Mouse (Mus musculus): ENCODE results near the gene Inka2.

Inka2 gene

GRCm38 (mm10) chr3:105704031-105705008 is at the start of gene Inka2:
Inka2 (plus strand) TSS chr3:105704599.
- DNase-seq (ENCODE audit: low read depth, low spot score), result peak; percentile 97

DNA sequence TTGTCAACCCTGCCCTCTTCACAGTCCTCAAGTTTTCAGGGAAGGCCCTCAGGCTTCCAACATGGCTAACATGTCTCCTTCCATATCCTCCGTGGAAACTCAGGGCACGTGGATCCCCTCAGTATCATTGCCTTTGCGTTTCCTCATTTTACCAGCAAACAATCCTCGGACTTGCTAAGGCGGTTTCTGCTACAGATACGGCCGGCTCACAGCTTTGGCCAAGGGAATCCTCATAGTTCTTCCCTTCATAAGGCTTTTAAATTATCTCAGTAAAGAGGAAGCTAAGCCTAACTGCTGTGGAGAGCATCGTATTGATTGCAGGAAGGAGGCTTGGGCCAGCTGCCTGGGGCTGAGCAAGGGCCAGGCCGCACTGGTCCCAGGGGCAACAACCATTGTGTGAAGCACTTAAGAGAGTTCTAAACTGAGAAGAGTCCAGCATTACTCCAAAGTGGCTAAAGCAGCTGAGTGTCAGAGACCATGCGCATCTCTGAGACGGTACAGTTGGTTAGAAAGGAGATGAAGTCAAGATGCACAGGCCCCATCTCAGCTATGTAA is 49.3 kb upstream of the Inka2 start:
- DNase-seq (ENCODE audit: low read depth, low spot score), result no peak

DNA sequence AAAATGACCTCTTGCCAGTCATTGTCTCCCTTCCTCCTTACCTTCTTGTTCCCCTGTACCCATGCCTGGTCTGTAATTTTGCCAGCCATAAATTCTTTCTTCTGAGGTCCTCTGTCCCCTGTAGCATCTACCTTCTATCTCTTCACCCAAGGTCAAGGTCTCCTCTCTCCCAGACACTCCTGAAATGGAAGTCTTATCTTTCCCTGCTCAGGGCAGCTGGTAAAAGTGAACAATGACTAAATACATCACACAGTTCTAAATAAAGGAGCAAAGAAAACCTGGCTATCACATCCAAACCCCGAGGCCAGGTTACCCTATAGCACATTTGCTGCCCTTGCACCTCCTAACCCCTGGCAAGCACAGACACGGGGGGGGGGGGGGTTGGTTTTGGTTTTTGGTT is 43.9 kb upstream of the Inka2 start:
- no peak for DNase-seq (ENCODE audit: low read depth, low spot score)

- DNase-seq (ENCODE audit: low read depth, low spot score), result peak; percentile 33
These were observed 41.4 kb upstream of the Inka2 start for GRCm38 (mm10) chr3:105663043-105663442.

- no peak for DNase-seq (ENCODE audit: low read depth, low spot score)
These were observed 39.2 kb upstream of the Inka2 start for GRCm38 (mm10) chr3:105665105-105665765.

- no peak for DNase-seq (ENCODE audit: low read depth, low spot score)
These were observed 37.3 kb upstream of the Inka2 start for GRCm38 (mm10) chr3:105666996-105667523.

GRCm38 (mm10) chr3:105668161-105668560 is 36.2 kb upstream of the Inka2 start:
- peak; percentile 74 for DNase-seq (ENCODE audit: low read depth, low spot score)

DNA sequence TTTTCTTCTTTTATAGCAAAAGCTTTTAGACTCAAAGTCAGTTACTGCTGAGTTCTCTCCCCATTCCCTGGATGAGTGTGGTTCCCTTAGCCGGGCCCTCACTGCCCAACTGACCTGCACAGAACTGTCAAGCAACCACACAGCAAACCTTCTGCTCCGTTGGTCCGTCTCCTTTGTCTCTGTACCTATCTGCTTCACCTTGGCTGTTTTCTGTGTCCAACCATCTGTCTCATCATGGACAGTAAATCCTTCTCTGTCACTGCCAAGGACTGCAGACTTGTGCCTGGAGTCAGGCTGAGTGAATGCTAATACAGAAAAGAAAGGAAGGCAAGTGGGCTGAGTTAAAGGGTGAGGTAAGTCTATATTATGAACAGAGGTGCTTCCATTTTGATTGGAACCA is 34.6 kb upstream of the Inka2 start:
- peak; percentile 55 for DNase-seq (ENCODE audit: low read depth, low spot score)

DNA sequence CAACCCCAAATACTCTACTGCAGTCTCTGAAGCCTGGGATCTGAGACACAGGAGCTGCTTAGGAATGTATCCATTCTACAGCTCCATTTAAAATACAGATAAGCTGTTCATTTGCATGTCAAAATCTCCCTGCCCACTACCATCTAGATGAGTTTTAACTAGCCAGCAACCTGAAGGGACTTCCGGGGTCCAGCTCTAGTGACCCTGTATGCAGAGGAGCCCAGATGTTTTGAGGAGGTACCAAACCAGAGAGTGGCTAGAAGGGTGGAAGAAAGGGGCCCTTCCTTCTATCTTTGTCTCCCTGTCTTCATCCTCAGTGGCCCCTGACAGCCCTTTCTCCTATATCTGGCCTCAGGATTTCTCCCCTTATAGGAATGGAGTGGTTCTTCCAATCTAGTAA is 33.6 kb upstream of the Inka2 start:
- DNase-seq (ENCODE audit: low read depth, low spot score), result no peak

GRCm38 (mm10) chr3:105674595-105675218 is 29.7 kb upstream of the Inka2 start:
- peak; percentile 91 for DNase-seq (ENCODE audit: low read depth, low spot score)

- no peak for DNase-seq (ENCODE audit: low read depth, low spot score)
These were observed 28.5 kb upstream of the Inka2 start for GRCm38 (mm10) chr3:105675932-105676331.

DNA sequence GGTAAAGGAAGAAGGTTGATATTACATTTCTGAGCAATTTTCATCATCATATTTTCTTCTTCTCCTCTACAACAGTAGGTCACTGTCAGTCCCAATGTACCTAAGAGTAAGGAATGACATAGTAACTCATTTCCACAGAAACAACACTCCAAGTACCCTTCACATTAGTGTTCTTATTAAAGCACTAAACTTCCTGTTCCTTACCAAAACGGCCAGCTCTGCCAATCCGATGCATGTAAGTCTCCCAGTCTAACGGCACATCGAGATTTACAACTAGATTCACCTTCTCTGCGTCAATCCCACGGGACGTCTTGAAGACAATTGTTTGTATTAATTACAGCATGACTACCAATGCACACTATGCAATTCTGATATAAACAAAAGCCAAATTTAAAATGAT is 24.1 kb upstream of the Inka2 start:
- DNase-seq (ENCODE audit: low read depth, low spot score), result no peak

DNA sequence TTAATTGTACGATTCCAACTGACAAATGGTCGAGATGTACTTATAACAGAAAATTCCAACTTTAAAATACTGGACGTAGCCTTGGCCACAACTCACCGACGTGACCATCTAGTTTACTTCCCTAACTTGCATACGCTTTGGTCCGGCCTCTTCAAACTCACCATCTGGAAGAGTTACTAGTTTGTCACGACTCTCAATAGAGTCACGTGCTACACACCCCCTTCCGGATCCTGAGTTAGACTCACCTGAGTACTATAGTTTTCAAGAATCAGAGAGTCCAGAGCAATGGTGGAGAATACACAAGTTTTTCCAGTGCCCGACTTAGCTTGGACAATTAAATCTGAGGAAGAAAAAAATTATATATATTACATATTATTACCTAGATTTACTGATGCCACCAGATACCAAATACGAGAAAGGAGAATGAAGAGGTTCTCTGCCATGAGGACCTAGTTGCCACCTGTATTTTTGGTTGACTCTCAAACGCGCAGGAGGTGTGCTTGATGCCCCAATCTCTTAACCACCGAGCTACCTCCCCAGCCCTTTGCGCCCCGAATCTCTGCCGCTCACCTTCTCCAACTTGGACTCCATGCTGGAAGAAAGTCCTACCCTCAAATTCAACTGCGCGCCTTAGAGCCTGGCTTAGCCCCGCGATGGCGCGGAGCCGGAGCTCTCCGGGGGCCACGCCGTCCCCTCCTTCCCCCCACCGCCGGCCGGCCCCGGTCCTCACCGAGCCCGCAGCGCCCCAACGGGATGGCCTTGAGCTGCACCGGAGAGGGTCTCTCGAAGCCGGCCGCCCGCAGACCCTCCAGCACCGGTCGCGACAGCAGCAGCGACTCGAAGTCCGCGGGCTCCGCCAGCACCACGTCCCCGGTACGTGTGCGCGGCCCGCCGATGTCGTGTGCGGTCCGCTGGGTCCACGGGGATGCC is 17.7 kb upstream of the Inka2 start:
- no peak for DNase-seq (ENCODE audit: low read depth, low spot score)

DNA sequence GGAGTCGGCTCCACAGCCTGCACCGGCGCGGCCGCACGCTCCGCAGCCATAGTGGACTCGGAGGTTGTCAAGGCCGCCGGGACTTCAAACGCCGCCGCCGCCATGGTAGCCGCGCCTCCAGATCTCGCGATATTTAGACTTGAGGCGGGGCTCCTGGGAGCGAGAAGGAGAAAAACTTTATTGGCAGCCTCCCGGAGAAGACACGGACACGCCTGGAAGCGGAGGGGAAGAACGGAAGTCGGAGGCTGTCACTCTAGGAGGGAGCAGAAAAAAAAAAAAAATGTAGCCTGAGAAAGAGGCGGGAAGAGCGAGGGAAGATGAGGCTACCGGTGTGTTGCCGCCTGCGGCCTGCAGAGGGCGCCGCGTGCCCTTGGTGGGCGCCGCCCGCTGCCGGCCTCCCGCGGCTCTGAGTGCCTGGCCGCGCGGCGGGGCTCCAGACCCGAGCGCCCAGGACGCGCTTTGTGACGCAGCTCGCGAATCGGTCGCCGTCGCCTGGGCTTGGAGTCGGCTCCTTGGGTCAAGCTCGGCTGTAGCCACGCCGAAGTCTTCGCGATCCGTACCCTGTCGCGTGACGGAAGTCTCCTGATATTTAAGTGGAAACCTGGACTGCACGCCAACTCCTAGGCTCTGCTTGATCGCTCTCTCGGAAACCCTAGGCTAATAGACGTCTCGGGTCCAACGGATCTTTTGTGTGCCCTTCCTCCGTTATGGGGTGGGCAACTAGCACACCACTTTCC is 16.9 kb upstream of the Inka2 start, which contains the start of gene Ddx20:
TSS of gene Ddx20 (minus strand) at position 251 of the 737 bp plus-strand sequence.
- peak; percentile 99 for DNase-seq (ENCODE audit: low read depth, low spot score)

- DNase-seq (ENCODE audit: low read depth, low spot score), result no peak
These were observed 15.9 kb upstream of the Inka2 start for GRCm38 (mm10) chr3:105688536-105688935.

- peak; percentile 96 for DNase-seq (ENCODE audit: low read depth, low spot score)
These were observed 10.9 kb upstream of the Inka2 start for GRCm38 (mm10) chr3:105693327-105694080.

- DNase-seq (ENCODE audit: low read depth, low spot score), result peak; percentile 87
These were observed 8.7 kb upstream of the Inka2 start for GRCm38 (mm10) chr3:105695476-105696386.
